Mouse (Mus musculus) T-helper 1 cell (primary cell): ENCODE data around the gene Fam133b.

Experiments
- in situ Hi-C: fragments of 300-600 bp; cut with MboI, MseI; formaldehyde crosslinking; loops from one replicate; pipeline ENCODE4 v1.15.1; 2025; ENCODE audit warnings: high pct_unique_total_duplicates

Fam133b gene

DNA sequence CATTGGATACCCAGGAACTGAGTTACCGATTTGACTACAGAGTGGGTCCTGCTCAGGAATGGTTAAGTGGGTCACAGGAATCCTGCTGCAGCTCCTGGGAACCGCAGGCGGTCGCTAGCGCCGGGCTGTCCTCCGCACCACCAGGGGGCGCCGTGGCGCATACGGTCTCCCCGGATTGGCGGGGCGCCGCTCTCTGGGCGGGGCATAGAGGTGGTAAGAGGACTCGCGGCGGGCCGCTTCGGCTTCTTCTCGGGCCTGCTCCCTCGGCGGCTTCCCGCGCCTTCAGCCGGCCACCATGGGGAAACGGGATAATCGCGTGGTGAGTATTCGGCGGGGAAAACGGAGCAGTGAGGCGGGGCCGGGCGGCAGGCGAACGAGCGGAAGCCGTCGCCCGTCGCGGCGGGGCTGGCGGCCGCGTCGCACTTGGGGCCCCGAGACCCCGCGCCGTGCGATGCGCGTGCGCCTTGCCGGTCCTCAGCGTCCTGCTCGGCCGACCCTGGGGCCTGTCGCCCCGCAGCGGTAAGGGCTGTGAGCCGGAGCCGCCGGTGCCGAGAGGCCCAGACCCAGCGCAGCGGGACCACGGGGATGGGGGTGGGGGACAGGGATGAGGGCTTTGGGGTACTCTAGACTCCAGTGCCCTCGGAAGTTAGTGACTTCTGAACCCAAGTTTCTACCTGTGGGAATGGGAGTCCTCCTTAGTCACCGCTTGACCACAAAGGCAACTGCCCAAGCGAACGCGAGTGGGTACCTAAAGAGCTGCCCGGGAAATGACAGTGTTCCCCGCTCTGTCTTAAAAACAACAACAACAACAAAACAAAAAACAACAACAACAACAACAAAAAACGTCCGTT lies at the start of gene Fam133b:
Fam133b (plus strand) TSS at position 205 of the 851 bp plus-strand sequence.
- in situ Hi-C loops: no loop called here

- in situ Hi-C loops: no loop called here
These were observed 49.7 kb upstream of the Fam133b start for GRCm38 (mm10) chr5:3493968-3494367.

DNA sequence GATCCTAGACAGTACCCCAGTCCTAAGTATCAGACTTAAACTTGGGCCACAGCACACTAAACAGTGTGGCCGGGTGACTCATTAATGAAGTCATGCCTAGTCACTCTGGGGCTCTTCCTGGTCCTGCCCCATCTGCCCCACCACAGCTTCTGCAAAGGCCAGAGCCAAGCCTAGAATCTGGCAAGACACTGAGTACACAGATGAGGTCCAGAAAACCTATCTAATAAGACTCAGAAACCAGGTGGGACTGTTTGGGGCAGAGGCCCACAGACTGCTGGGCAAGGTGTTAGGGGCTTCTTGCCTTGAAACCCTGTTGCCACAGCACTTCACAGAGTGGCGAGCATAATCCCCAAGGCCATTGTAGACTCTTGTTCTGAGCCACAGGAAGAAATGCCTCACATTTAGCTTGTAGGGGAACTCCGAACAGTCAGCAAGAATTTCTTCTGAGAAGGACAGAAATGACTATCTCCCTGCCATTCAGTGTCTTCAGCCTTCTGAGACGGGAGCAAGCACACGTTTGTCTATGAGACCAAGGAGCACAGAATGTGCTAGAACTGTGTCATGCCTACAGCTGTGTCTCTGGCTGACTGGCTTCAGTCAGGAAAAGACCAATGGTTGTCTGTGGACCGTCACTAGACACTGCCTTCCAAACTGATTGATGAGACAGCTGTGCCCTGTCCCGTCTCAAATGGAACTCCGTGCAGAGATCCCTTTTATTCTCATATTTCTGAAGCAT lies 49.0 kb upstream of the Fam133b start:
- in situ Hi-C loops: loop anchor here (5.0 kb wide), 2 partner anchors 32 to 152 kb away; partner anchors contain the start of gene Cdk6

DNA sequence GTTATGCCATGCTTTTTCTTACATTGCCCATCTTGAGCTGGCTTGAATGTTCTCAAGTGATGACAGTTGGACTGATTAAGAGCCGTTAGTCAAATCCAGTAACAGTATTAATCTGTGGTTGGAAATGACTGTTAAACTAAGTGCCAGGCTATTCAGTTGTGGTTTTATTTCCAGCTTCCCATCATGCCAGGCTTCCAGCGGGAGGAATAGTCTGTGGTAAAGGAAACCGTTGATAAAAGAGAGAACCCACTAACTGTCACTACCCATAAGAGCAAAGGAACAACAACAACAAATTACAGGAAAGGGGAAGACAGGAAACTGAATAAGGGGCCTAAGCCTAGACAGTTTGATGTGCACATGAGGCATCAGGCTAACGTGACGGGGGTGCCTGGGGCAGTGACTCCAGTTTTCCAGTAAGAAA lies 46.1 kb upstream of the Fam133b start:
- in situ Hi-C loops: loop anchor here (5.0 kb wide), 2 partner anchors 35 to 155 kb away; partner anchors contain the start of gene Cdk6

DNA sequence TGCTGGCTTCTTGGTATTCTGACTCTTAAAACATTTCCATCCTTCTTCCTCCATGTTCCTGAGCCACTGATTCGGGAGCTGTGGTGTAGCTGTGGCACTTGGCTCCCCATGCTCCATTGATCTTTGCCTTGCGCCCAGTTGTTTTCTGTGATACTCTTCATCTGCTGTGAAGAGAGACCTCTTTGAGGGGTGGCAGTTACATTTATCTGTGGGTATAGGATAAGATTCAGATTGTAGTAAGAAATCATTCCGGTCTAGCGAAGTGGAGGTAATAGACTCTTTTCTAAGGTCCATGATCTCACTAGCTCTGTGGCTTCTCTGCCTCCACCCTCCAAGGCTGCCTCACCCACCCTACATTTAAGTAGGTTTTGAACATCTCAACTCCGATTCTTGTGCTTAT lies 43.3 kb upstream of the Fam133b start:
- in situ Hi-C loops: no loop called here

- in situ Hi-C loops: no loop called here
These were observed 42.6 kb upstream of the Fam133b start for GRCm38 (mm10) chr5:3500957-3501563.

- in situ Hi-C loops: no loop called here
These were observed 42.0 kb upstream of the Fam133b start for GRCm38 (mm10) chr5:3501564-3502001.

GRCm38 (mm10) chr5:3502610-3503350 lies 40.9 kb upstream of the Fam133b start:
- in situ Hi-C loops: no loop called here

DNA sequence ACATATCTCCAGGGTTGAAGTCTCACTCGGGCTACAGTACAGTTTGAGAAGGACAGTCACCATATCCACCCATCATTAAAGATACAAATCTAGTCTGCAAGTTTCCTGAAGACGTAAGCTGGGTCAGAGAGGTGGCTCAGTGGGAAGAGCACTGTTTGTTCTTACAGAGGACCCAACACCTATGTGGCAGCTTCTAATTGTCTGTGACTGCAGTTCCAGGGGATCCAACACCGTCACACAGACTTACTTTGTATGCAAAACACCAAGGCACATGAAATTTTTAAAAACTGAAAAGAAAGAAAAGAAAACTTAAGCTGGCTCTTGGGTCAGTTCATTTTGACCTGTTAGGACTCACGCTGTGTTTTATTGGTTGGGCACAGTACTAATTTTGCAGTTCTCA lies 40.3 kb upstream of the Fam133b start:
- in situ Hi-C loops: no loop called here

DNA sequence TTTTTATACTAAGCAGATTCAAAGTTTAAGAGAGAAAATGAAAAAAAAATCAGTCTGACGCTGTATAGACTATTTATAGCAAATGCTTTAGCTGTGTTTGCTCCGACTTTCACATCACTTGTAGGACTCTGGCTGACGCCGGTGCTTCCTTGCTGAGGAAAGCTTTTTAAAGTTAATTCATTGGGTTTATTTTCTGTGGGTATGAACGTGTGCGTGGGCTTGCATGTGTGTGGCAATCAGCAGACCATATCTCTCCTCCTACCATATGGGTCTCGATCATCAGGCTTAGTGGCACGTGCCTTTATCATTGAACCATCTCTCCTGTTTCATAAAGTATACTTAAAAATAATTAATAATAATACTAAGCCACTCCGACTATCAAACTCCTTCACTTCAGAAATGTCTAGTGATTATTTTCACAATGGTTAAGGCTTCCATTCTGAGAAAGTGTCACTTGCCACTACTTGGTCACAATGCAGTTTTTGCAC lies 39.8 kb upstream of the Fam133b start:
- in situ Hi-C loops: no loop called here

DNA sequence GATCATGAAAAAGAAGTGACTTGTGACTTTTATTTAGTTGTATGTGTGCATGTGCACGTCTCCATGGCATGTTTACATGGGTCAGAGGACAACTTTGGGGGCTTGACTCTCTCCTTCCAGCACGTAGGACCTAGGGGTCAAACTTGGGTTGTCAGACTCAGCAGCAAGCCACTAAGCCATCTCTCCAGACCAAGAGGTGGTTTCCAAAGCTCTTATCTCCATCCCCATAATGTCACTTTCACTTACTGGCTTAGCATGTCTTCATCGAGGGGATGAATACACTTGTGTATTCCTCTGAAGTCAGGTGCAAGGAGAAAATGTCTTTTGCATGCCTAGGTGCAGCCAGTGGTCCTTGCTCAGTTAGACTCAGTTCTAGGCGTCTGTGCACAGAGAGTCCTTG lies 39.2 kb upstream of the Fam133b start:
- in situ Hi-C loops: no loop called here

- in situ Hi-C loops: no loop called here
These were observed 38.1 kb upstream of the Fam133b start for GRCm38 (mm10) chr5:3505553-3505952.

DNA sequence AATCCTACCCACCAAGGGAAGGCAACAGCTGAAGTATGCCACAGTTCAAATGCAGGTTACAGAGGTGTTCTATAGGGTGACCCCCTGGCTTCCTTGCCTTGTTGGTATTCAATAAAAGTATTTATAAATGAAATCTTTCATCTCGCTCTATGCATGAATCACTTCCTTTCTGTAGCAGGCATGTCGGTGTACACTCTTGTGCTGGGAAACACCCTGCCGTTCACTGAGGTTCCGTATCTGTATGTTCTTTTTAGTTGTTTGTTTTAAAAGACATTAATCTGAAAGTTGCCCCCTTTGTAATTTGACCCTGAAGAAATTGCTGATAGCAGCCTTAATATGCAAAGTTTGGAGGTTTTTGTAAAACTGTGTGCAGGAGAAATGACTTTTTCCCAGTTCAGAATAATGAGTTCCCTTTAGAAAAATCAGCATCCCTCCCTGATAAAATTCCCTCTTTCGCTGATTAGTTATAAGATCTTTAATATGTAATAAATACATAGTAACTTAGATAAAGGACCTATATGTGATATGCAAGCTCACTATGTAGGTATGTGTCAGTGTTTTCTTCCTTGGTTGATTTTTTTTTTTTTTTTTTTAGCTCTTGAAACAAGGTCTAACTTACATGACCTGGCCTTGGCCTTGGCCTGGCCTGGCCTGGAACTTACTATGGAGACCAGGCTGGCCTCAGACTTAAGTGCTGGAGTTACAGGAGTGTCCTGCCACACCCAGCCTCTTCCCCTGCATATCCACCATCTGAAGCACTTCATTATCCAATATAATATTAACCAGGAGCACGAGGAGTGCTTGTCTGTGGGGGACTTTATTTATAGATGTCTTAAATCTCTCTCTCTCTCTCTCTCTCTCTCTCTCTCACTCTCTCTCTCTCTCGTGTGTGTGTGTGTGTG lies 34.9 kb upstream of the Fam133b start:
- in situ Hi-C loops: no loop called here

DNA sequence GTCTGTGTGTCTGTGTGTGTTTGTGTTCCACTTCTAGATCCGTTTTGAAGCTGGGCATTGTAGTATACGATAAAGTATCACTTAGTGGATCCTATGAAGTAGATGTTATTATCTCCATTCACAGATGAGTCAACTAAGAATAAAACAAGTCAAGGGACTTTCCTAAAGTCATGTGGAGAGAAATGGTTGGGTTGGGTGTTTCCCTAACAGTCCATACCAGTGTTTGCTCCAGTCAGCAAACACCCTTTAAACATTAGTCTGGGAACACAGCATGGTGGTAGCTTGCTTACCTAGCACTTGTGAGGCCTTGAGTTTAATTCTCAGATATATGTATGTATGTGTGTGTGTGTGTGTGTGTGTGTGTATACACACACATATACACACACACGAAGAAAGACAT lies 34.1 kb upstream of the Fam133b start:
- in situ Hi-C loops: no loop called here

DNA sequence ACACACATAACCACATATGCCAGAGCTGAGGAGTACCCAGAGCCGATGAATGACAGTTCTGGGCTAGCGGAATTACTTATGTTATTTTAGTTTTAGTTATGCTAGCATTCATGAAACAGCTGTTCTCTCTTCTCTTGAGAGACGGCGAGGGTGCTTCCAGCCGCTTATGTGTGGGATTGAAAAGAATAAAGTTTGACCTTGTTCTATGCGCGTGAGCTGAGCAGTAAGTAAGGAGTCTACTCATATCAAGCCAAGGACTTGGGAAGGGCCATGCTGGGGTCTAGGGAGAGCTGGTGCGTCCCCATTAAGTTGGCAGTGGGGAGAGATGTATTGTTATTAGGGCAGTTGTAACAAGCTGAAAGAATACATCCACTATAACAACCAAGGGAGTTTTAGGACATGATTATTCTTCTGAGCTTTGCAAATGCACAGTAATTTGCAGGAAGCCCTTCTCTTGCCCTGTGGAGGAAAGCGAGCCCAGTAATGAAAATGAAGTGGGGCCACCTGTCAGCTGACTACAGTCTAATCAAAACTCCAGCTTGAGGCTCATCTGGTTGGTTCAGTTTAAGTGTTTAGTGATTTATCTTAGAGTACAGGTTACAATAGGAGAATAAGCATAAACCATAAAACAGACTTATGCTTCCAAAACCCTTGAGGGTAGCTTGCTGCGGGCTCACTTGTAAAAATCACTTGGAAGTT lies 32.4 kb upstream of the Fam133b start:
- in situ Hi-C loops: no loop called here

DNA sequence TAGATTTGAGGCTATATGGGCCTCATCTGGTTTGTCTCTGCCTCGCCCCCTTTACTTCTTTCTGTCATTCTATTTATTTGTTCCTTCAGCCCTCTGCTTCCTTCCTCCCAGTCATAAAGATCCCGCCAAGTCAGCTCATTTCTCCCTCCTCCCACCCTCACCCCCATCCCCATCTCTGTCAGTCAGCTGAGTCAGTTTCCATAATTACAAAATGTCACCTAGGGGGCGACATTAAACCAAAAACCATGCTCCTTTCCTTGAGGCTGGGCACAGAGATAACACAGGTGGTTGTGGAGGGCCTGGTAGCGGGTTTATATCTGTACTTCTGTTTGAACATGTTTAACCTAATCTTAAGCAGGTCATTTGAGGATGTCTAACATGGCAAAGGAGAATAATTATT lies 31.0 kb upstream of the Fam133b start:
- in situ Hi-C loops: no loop called here

DNA sequence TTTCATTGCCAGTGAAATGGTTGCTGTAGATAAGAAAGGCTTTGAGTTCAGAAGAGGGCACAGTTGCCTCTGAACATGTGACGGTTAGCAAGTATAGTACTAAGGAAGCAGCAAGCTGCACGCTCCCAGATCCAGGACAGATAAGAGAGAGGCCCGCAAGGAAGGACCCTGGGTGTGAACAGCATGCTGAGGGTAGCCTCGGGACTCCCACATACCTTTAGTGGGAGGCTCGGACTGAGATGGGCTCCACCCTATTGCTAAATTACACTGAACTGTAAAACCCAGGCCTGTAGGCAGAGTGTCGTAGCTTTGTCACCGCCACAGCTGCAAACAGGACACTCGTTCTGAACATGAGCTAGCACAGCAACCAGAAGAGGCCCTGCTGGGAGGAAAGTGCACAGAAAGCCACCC lies 28.7 kb upstream of the Fam133b start:
- in situ Hi-C loops: no loop called here

GRCm38 (mm10) chr5:3515477-3515876 lies 28.2 kb upstream of the Fam133b start:
- in situ Hi-C loops: no loop called here

DNA sequence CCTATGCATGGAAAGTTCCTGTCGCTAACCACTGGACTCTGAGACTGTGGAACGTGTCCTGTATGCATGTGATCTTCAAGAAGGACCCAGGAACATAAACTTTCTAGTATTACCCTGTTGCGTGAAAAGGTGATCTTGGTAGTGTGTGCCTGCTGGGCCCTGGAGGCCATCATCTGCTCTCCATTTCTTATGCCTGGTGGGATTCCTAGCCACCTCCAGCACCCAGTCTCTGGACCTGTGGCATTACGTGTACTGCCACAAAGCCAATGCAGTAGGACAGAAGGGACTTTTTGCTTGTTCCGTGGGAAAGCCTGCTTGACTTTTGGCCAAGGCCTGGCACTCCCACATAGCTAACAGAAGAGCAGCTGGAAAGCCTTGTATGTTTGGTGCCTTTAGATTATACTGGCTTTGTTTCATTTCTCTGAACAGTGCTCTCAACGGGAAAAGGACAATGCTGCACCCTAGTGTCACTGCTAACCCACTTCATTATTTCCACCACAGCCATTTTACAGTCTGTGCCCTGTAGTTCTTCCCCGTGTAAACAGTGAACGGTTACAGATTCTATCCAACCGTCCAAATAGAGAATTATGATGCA lies 27.1 kb upstream of the Fam133b start:
- in situ Hi-C loops: no loop called here
